Mouse (Mus musculus): ENCODE results near the gene Ppp2r5b.

Ppp2r5b gene

DNA sequence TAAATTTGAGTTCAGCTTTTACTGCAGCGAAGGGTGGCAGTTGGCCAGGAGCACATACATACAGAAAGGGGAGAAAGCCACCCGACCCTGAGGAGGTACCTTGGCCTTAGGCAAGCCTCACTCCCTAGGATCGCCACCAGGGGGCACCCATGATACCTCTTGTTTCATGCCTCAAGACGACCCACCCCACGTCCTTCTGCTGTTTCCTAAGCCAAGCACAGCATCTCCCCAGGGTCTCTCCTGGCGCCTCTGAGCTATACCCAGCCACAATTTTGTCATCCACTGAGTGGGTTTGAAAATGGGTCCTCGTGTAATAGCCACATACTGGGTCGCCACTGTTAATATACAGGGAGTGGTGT is 32.5 kb upstream of the Ppp2r5b start:
- peak; percentile 92 for DNase-seq

DNA sequence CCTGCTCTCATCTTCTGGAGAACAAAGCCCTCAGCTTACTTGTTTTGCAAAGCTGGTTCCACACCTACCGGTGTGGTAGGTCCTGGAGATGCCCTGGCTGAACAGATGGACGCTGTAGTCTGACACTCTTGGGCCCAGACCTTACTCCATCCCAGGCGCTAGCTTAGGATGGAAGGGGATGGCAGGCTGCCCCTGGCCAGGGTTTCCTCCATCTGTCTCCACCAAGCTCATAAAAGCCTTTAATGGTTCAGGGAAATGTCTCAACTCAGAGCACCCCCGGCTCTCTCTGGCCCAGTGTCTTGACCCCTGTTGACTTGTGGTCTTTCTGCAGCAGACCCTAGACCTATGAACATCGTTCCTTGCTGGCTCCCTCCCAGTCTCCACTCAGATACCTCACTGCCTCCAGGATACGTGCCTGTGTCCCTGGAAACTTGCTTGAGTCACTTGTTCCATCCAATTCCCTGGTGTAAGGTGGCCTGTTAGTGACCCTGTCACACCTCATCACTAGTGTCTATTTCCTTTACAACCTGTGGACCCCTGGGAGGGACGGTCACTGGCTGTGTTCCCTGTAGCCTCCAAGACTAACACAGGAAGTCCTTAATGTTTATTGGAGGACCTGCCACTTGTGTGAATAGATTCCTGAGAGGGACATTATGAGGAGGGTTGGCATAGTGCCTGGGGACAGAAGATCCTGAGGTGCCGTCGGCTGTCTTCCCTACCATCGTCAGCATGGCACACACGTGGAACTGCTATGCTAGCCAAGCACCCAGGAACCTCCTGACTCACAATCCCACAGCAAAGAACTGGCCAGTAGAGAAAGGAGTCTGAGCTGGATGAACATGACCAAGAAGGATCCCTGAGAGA is 31.9 kb upstream of the Ppp2r5b start:
- DNase-seq: no peak

DNA sequence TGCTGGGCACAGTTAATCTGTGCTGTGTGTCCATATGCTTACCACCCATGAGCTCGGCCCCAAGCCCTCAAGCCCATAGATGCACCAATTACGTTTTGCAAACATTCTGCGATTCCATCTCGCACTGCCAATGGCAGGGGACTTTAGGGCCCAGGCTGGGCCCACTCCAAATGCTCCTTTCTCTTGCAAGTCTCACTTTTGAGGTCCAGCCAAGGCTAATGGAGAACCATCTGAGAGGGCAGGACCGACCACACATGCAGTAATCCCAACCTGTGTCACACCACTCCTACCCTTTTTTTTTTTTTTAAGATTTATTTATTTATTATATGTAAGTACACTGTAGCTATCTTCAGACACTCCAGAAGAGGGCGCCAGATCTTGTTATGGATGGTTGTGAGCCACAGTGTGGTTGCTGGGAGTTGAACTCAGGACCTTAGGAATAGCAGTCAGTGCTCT is 30.1 kb upstream of the Ppp2r5b start:
- DNase-seq: peak; percentile 33

DNA sequence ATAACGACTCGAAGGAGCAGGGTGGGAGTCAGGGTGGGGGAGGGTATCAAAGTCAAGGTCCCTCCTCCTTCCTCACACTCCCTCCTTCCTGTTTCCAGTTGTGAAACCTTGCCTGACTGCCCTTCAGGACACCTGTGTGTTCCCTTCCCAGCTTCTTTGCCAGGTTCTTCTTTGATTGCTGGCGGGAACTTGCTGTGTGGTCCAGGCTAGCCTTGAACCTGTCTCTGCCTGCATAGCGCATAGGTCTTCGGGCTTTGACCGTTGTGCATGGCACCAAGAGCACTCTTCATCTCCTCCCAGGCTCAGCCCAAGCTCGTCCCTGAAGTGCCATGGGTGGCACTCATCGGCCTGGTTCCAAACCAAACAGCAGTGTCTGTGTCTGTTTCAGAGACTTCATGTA is 29.3 kb upstream of the Ppp2r5b start:
- no peak for DNase-seq

DNA sequence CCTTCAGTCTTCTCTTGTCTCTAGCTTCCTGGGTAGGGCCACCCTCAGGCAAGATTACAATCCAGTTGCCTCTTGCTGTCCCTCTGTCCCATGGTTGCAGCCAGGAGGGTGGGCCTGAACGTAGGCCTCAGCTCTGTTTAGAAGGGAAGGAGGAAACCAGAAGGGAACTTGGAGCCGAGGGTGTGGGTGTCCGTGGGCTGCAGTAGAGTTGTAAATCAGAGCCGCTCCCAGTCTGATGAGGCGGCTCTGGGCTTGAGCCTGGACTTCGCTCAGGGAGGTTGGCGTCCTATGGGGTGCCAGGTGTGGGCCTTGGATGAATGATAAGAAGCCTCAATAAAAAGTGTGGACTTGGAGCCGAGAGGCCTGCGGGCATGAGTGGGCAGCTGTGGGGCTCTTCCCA is 28.5 kb upstream of the Ppp2r5b start:
- no peak for DNase-seq

DNA sequence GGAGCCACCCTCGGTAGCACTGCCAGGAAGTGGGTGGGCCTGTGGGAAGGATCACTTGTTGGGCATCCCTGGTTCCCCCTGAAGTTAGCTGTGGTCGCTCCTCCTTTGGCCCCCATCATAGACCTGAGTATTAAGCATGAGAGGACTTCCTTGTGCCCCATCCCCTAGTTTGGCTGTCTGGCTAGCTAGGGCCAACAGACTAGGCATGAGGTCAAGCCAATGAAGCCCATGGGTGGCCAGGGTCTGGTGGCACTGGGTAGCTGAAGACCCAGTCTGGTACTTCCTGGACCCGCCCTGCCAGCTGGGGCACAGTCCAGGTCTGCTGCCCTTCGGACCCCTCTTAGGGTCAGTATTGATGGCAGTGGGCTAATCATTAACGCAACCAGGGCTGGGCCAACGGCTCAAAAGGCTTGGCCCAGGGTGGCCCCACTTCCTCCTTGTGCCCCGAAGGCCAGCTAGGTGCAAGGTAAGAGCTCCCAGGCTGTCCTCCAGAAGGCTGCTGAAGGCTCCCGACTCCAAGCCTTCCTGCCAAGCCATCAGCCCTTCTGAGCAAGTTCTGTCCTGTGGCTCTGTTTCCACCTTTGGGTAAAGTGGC is 27.3 kb upstream of the Ppp2r5b start:
- DNase-seq: no peak

DNA sequence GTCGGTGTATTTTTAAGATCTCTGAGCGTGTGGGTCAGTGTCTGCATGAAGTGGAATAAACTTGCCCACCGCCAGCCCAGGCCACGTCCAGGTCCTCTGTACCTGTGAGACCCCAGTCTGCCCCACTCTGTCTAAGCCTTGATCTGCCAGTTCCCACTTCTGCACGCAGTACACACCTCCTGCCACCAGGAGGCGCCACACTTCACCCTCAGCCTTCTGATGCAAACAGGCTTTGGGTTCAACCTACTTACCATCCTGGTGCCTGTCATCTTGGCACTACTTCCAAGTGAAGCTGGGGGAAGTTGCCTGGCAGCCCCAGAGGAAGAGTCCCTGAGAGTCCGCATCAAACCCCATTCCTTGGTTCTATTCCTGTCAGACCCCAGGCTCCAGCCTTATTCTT is 26.6 kb upstream of the Ppp2r5b start:
- DNase-seq: peak; percentile 80

DNA sequence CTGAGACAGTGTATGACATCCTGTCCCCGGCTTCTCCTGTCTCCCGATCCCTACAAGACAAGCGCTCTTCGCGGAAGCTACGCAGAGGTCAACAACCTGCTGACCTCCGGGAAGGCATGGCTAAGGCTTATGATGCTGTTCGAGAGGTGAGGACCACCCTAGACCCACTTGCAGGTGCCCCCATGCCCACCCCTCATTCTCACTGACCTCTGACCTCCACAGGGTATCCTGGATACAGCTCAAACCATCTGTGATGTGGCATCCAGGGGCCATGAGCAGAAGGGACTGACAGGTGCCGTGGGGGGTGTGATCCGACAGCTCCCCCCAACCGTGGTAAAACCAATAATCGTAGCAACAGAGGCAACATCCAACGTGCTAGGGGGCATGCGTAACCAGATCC is 25.7 kb upstream of the Ppp2r5b start:
- DNase-seq: no peak

DNA sequence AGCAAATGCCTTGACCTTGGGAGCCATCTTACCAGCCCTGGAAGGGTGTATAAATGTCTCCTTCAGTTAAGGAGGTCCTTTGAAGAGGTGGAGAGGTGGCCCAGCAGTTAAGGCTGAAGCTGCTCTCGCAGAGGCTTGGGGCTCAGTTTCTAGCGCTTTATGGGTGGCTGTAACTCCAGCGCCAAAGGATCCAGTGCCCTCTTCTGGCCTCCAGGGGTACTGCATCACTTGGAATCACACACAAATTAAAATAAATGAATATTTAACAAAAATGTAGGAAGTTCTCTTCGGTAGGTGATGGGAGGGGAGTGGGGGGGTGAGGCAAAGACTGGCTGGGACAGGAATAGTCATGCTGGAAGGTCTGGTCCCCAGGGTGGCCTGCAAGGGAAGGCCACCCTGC is 25.3 kb upstream of the Ppp2r5b start:
- no peak for DNase-seq

DNA sequence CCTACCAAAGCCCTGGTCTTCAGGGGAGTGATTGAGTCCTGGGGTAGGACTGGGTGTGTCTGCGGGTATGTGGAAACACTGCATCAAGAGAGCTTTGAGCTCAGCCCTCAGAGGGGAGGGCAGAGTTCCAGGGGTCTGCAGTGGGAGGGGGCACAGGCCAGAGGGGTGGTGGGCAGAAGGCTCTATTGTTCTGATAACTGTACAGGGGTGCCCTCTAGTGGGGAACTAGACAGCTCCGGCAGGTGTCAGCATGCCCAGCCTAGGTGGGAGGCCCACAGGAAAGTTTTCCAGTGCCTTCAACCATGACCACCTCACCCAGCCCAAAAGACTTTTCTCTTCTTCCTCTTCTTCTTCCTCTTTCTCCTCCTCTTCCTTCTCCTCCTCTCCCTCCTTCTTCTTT is 24.8 kb upstream of the Ppp2r5b start:
- DNase-seq: peak; percentile 61

DNA sequence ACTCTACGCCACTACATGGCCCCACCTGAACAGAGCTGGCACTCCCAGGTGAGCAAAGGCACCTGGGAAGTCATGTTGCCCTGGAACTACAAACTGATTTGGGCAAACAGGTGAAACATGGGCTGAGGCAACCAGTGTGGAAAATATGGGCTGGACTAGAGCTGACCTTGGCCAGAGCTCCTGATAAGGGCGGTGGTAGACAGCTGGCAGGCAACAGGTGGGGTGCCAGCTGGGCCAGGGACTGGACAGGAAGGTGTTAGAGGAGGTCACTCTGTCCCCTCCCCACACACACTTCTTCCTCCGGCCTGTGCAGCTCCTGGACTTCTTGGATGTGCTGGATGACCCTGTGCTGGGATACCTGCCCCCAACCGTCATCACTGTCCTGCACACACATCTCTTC is 17.3 kb upstream of the Ppp2r5b start:
- DNase-seq: no peak

DNA sequence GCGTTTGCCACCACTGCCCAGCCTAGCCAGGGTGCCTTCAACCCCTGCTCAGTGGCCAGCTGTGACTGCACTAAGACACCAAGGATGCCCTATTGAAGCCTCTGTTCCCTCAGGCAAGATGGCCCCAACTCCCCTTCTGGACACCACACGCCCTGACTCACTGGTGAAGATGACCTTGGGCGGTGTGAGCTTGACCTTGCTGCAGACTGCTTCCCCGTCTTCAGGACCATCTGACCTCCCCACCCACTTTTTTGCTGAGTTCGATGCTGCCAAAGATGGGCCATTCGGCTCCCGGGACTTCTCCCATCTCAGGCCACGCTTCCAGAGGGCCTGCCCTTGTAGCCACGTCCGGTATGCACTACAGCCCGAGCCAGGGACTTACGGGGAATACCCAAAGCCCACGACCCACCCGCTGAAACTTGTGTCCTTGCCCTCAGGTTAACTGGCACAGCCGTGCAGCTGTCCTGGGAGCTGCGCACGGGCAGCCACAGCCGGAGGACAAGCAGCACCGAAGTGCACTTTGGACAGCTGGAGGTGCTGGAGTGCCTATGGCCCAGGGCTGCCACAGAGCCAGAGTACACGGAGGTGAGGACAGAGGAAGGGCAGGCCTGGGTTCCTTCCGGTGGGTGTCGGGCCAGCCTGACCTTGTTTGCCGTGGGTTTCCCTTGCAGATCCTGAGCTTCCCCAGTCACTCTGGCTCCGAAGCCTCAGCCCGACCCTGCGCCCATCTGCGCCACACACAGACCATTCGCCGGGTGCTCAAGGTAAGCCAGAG is 12.0 kb upstream of the Ppp2r5b start:
- no peak for DNase-seq

DNA sequence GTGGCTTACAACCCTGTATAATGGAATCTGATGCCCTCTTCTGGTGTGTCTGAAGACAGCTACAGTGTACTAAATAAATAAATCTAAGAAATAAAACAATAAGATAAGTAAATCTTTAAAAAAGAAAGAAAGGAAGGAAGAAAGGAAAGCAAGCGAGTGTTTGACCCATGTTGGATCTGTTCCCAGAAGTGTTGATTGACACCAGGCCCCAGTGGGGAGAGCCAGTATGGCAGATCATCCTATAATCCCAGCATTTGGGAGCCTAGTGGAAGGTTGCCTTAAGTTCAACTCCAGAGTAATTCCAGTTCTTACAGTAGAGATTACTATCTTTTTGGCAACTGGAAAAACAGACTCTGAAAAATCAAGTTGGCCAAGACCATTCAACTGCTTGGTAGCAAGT is 10.1 kb upstream of the Ppp2r5b start:
- no peak for DNase-seq

DNA sequence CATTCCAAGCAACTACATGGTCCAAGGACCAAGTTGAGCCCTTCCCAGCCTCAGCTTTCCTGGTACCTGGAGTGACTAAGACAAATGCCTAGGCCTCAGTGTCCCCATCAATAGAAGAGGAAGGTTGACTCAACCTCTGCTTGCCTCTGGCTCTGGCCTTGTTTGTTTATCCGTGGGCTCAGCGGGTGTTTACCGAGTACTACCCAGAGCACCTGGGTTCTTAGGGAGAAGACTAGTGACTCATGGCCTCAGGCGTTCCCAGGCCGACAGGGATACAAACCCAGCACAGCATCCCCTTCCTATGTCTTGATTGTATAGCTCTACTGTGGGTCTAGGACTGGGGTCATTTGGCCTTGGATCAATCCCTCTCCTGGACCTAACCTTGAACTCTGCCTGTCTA is 7.6 kb upstream of the Ppp2r5b start:
- DNase-seq: no peak

DNA sequence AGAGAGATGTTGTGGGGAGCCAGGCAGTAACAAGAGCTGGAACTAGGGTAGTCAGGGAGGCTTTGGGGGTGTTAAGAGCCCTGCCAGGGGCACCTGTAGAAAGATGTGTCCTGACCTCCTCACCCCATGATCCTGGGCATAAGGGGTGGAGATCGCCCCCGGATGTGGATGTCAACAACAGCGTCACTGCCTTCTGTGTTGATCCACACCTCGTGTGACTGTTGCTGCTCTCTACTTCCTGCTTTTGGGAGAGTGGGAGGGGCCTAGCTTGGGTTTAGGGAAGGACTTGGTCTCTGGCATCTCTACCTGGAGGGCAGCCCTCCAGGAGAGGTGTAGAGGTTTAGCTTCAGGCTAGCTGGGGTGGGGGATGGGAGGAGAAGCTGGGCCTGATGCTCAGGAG is 6.6 kb upstream of the Ppp2r5b start:
- peak; percentile 69 for DNase-seq

DNA sequence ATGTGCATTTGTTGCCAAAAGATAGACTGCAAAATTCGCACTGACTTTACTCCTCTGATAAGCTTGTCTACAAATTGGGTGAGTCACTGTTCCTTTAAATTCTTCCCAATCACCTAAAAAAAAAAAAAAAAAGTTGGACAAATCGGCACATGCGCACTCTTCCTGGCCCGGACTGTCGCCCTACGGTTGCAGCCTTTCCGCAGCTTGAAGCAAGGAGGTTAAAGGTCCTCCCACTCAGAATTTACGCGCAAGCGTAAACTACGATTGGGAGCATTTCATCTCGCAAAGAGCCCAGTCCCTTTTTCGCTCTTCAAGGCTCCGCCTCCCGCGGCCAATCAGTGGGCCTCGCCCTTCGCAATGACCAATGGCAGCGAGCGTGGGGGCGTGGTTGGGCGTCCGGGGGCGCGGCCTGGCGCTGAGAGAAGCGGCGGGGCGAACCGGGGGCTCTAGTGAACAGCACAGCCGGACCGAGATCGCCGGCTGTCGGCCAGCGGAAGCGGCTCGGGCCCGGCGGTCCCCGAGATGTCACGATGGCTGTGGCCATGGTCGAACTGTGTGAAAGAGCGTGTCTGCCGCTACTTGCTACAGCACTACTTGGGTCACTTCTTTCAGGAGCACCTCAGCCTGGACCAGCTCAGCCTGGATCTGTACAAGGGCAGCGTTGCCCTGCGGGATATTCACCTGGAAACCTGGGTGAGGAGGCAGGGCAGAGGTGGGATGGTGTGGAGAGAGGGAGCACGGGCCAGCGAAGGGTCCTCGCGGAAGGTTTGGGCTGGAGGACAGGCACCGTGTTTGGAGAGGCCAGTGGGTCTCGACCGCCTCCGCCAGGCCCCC is 5.8 kb upstream of the Ppp2r5b start, which contains the start of gene Atg2a:
TSS of gene Atg2a (plus strand) at position 395 of the 834 bp plus-strand sequence.
- DNase-seq: peak; percentile 99

DNA sequence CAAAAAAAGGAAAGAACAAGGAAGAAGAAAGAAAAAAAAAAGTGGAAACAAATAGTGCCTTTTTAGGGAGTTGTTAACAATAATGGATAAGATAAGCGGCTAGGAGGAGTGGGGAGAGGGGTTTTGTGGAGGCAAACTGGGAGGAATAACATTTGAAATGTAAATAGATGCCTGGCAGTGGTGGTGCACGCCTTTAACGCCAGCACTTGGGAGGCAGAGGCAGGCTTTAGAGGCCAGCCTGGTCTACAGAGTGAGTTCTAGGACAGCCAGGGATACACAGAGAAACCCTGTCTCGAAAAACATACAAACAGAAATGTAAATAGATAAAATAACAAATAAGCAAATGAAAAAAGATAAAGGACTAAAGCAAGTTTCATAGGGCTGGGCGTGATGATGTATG is 5.1 kb upstream of the Ppp2r5b start:
- DNase-seq: no peak

DNA sequence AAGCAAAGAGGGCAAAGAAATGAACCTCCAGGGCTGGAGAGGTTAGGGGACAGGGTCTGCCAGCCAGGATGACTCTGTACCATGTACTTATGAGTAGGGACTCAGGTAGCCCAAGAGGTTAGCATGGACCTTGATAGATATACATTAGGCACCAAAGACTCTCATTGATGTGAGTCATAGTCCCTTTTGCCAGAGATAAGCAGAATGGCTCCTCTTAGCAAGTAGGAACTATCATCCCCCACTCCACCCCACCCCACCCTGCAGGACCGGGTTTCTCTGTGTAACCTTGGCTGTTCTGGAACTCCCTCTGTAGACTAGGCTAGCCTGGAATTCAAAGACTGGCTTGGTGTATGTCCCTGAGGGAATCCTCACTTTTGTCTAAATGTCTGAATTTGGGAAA is 4.5 kb upstream of the Ppp2r5b start:
- no peak for DNase-seq

DNA sequence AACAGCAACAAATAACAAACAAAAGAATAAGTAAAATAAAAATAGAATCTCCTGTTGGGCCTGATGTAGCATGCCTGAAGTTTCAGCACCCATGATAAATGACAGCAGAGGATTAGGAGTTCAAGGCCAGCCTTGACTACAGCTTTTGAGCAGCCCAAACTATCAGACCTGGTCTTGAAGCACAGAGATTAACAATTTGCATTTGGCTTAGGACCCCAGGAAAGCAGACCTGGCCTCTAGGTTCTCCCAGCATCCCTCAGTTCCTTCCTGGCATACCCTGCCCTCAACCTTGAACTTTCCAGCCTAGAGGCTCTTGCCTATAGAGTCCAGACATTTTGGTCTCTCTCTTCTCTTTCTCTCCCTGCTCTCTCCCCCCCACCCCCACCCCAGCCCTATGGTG is 3.1 kb upstream of the Ppp2r5b start:
- DNase-seq: no peak

DNA sequence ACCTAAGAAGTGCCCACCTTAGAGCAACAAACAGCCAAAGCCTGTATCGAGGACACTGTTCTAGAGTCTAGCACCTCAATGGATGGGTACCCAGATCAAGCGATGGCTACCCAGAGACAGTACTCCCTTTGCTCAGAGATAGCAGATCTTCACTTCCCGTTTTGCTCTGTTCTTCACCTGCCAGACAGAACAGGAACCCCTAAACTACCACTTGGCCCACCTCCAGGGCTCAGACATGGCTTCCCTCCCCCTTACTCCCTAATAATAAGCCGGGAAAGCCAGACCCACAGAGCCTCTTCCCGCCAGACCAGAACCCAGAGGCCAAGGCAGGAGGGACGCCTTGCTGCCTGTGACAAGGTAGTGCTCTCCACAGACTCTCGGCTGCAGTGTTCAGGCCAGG is 1.2 kb upstream of the Ppp2r5b start:
- DNase-seq: no peak

DNA sequence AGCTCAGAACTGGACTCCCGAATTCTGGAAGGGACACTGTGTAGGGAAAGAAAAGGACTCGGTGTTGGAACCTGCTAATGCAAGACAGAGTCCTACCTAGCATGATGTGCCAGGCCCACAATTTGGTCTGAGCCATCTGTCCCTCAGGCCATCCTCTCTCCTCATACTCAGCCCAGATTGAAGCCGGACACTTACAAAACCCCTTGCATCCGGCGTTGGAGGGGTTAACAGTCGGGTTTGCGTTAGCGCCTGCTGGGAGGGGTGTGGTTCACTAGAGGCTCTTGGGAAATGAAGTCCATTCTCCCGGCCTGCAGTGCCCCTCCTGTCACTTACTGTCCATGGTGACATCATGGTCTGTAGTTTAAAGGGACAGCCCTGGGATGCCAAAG is 375 bp upstream of the Ppp2r5b start:
- peak; percentile 91 for DNase-seq

DNA sequence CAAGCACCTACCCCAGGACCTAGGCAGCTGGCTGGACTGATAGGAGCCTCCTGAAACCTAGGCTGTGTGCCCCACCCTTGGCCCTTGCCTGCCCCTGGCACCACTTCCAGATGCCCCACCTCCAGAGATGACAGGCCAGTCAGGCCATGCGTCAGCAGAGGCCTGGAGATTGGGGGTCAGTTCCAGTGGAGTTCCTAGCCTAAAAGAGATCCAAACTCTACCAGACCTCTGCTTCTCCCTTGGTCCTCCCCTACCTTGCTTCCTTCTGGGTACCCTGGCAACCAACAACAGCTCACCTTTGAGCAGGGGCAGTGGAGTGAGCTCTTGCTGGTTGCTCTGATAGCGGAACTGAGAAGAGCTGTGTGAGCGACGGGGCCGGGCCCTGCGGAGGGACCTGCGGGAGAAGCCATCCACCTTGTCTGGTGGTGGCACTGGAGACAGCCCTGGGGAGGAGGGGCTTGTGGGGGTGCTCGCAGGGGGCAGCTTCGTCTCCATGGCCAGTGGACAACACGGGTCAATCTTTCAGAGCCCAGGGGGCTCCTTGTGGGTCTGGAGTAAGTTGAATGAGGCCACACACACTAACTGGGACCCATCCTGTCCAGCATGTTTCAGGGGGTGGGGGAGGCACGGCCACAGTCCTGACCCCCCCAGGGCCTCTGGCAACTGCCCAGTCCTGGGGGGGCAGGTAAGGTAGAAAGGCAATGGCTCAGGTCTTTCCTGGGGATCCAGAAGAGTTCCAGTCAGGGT is 1.2 kb downstream of the Ppp2r5b start:
- DNase-seq: no peak

Data from thymus, postnatal 14 days (tissue).